ENCODE assay signal across 8 mouse cellular contexts in the genomic region with DNA sequence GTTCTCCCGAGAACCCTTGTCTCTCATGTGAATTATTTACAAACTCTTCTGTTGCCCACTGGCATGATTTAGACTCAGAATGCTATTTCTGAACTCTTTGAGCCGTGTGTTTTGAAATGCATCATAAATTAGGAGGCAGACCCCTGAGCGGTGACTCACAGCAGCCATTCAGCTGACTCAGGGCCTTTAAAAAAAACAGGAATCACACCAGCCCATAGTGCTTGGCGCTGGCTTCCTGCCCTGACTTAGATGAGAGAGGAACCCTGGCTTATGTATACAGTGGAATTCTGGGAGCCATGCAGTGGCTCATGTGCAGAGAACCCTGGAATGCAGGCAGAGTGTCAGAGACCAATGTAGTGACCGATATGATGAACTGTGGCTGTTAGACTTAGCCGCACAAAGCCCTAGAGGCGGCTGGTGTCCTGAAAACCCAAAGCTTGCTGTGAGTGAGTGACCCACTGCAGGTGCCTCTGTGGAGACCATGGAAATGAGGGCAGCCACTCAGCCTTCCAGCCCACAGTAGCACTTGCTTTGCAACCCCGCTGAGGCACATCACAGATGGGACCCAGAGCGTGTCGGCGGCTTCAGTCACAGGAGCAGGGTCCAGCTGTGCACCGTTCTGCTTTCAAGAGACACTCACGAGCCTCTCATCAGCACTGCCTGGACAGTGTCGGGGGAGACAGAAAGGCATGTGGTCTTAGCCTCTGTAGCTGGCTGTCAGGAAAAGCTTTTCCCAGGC.
DNase-seq lines count a peak whose midpoint lies in the region; ATAC-seq and TF ChIP-seq lines count a peak whose summit lies in the region.

No protein-coding gene starts in this region.

- peak; percentile 54 for ATAC-seq in liver, postnatal 0 days

- no peaks in the 10 kb centered on the region for H3K27me3 ChIP-seq in liver, postnatal 0 days (ENCODE audit: insufficient read depth, low read length)

- H3K4me2 ChIP-seq in liver, postnatal 0 days (ENCODE audit: low read depth, low read length), result no peak overlapping the region

- peak overlapping the region; percentile 59 for H3K27ac ChIP-seq in liver, postnatal 0 days (ENCODE audit: low read depth)

- H3K4me3 ChIP-seq in liver, postnatal 0 days (ENCODE audit: low read depth, low read length), result no peak overlapping the region

- H3K36me3 ChIP-seq in liver, postnatal 0 days (replicated peaks; ENCODE audit: insufficient read depth, low read length), result no peaks in the 10 kb centered on the region

- no peak for TF ChIP-seq CTCF in liver, postnatal 0 days (IDR thresholded peaks at IDR 0.05; ENCODE audit: low read depth)

- no peak overlapping the region for H3K9ac ChIP-seq in liver, postnatal 0 days (replicated peaks)

- no peak for TF ChIP-seq EP300 in liver, postnatal 0 days (IDR thresholded peaks at IDR 0.05; ENCODE audit: low read depth)

- 54% methylated on average over 14 of the region's 14 CpGs for WGBS in liver, postnatal 0 days (ENCODE audit: insufficient replicate concordance)

- no peaks in the 10 kb centered on the region for H3K4me1 ChIP-seq in liver, postnatal 0 days (ENCODE audit: insufficient read depth)

- DNase-seq in 3134 (ENCODE audit: extremely low read depth, insufficient read length, low spot score), result peak; percentile 73
- DNase-seq in adrenal gland, adult 8-10 months, result peak; percentile 66
- peak; percentile 50 to 68 for DNase-seq in heart, adult 18-20 months
- DNase-seq in kidney, adult 18-20 months, result peak; percentile 23
- no peak for DNase-seq in liver, postnatal 0 days
- DNase-seq in right cerebral cortex, postnatal 14 days, result peak; percentile 48
- no peak for DNase-seq in spleen, postnatal 10 days (ENCODE audit: low spot score in 2 of 2)
- no peak for DNase-seq in gastrocnemius, postnatal 10 days

- no peaks in the 10 kb centered on the region for H3K9me3 ChIP-seq in liver, postnatal 0 days (ENCODE audit: low read length)

Comparison
In these comparisons a context has a peak if more than half of its experiments do, and no peak if none do; other contexts are left out.
1. DNase-seq: peak in 3134 (single experiment), adrenal gland, adult 8-10 months (single experiment), heart, adult 18-20 months (2 of 2), kidney, adult 18-20 months (single experiment) and right cerebral cortex, postnatal 14 days (single experiment); none in liver, postnatal 0 days (single experiment), spleen, postnatal 10 days (0 of 2) and gastrocnemius, postnatal 10 days (single experiment).